Mouse (Mus musculus): Measurements from ENCODE around the gene Zfp827.

Zfp827 gene

DNA sequence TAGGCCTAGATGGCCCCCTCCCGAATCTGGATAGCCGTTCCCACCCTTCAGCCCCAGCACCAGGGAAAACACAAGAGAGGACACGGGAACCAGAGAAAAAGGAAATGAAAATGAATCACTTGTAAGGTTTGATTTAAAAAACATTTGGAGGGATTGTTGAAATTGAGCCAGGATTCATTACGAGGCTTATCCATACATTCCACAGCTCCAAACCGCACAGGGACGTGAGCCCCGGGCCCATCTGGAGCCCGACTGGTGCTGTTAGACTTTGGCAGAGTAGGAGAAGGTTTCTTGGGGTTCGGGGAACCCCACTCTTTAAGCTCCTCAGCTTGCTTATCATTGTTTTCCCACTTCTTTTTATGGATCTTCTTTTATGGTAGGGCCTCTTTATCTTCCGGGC lies 76.9 kb downstream of the Zfp827 start:
- in situ Hi-C loops (cut with MboI, MseI) = no loop called here

DNA sequence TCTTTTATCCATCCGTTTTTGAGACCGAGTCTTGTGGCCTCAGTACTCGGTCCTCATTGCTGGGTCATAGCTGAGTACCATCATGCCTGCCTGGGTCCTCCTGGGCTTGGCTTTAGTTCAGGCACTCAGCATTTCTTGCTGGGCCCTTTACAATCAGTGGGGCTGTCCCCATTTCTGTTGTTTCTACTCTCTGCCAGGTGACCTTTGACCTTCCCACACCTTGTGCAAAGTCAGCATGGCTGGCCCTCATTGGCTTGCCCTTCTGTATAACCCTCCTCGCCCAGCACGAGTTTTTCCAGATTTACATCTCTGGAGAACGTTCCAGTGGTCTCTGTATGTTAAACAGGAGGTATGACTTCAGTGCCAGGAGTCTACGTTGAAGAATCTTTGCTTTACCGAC lies 83.2 kb downstream of the Zfp827 start:
- in situ Hi-C loops (cut with MboI, MseI) = no loop called here

DNA sequence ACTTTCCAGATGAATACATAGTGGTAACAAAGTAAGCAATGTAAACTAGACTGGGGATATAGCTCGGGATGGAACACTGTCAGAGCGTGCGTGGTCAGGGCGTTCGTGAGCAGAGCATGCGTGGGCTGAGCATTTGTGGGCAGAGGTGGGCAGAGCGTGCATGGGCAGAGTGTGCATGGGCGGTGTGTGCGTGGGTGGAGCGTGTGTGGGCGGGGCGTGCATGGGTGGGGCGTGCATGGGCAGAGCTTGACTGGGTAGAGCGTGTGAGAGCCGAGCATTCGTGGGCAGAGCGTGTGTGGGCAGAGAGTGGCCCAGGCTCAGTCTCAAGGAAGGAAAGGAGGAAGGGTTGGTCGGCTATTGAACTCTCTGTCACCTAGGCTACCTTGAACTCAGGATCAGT lies 84.2 kb downstream of the Zfp827 start:
- in situ Hi-C loops (cut with MboI, MseI) = no loop called here

DNA sequence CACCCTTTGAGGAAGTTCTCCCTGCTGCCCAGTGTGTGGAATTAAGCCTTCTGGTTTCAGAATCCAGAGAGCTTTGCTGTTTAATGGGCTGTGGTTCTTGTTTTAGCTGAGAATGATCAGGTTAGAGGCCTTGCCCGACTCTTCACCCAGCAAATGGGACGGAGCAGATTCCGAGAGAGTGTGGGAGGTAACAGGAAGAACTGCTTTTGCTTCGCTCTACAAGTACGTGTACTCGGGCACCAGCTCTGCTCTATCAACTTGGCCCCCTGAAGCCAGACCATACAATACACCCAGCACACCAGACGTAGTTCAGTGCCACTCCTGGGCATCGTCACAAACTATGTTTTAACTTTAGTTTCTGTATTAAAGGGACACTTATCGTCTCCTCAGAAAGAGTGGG lies 85.3 kb downstream of the Zfp827 start:
- in situ Hi-C loops (cut with MboI, MseI) = no loop called here

DNA sequence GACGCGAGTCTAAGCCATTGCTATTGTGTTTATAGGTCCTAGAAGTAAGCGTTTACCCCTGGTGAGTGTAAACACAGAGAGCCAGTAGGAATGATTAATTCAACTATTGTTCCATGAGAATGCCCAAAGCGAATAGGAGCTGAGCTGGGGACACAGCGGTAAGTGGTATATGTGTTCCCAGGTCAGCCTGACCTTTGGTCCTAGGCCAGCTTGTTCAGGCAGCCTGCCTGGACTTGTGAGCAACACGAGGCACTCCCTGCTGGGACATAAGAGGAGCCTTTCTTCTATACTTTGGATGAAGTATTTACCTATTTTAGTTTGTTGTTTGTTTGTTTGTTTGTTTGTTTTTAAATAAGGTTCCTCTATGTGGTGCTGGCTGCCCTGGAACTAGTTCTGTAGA lies 86.3 kb downstream of the Zfp827 start:
- in situ Hi-C loops (cut with MboI, MseI) = no loop called here

DNA sequence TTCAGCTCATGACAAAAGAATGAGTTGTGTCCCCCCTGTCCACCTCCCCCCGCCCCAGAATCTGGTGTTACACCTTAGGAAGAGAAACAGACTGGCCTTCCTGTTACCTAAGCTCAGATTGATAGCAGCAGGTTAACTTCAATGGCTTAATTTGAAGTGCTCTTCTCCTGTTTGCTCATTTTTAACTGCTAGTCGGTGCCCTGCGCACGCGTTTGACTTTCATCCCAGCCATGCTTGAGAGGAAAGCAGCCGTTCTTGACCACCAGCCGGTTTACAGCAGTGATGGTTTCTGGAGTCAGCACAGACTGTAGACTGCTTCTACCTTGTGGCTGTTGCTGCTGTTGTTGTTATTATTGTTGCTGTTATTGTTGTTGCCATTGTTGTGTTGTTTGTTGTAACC lies 88.2 kb downstream of the Zfp827 start:
- in situ Hi-C loops (cut with MboI, MseI) = no loop called here

DNA sequence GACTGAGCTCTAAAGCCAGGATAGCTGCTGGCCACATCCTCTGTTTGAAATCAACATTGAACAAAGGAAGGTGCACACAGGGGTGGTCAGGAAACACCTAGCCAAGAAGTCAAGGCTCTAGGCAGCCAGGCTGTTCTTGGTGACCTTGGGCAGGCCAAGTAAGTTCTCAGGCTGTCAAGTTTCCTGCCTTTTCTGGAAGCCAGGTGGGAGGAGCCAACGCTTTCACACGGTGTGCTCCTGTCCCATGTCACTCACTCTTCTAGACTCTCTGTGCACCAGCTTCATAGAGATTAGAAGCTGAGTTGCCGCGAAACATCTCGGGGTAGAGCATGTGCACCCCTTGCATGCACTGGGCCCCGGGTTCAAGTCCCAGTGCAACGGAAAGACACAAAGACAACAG lies 89.5 kb downstream of the Zfp827 start:
- in situ Hi-C loops (cut with MboI, MseI) = no loop called here

DNA sequence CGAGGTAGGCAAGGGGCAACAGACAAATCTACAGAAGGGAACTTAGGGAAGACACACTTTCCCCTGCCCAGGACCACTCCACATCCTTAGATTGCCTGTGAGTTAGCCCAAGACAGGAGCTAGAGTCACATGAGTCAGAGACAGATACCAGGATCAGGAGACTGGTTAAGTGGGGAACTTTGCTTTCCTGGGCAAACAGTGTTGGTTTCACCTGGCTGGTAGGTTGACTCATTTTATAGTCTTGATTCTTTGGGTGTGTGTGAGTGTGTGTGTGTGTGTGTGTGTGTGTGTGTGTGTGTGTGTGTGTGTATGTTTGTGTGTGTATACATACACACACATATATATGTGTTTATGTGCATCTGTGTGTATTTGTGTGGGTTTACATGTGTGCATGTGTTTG lies 93.4 kb downstream of the Zfp827 start:
- in situ Hi-C loops (cut with MboI, MseI) = loop anchor here (10.0 kb wide), 1 partner anchor 933 kb away; the partner anchor contains the start of gene Hhip

DNA sequence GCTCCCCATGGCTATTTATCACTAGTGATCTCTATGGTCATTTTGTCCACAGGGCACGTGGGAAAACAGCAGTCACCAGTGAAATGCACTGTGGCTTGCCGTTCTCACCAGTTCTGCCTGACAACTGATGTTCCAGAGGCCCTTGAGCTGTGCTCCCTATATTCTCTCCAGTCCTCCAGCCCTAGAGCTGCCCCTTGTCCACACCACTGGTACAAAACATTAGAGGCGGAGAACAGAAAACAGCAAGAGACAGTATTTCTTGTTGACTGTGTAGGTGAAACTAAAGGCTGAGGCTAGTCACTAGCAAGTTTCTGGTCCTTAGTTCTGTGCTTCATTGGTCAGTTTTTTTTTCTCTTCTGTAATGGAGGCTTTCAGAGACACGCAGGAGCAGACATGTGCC lies 96.0 kb downstream of the Zfp827 start:
- in situ Hi-C loops (cut with MboI, MseI) = loop anchor here (10.0 kb wide), 1 partner anchor 931 kb away; the partner anchor contains the start of gene Hhip

DNA sequence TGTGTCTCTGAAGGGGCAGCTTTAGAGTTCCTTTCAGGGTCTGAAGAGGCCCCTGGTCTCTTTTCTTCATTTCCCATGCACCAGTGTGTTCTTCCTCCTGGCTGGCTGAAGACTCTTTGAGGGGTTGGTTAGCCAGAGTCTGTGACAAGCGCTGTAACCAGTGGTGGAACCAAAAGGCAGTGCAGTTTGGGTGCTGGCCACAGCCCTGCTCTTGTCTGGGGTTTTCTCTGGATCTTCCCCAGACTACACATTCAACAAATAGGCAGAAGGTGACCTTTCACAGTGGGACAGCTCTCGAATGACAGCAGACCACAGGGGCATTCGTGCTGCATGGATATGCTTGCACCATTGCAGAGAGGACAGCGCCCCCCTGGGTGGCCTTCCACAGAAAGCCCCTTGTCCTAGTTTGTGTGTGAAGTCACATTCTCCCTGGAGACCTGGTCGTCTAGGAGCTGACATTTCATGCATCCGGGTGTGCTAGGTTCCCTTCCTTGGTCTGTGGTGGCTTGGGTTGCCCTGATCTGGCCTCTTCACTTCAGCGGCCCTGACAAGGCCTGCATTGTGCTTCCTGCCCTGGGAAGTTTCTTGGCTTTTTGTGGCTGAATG lies 99.1 kb downstream of the Zfp827 start:
- in situ Hi-C loops (cut with MboI, MseI) = loop anchor here (10.0 kb wide), 1 partner anchor 927 kb away; the partner anchor contains the start of gene Hhip

DNA sequence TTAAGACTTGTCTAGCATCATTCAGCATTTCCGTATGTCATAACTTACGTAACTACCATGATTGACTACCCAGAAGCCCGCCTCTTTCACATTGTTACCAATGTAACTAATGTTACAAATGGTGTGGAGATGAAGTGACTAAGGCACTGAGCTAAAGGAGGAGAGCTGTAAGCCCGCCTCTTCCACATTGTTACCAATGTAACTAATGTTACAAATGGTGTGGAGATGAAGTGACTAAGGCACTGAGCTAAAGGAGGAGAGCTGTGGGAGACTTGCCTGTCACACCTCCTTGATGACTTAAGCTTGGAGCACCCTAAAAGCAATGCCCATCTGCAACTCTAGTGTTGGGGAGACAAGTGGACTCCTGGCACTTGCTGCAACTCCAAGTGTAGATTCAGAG lies 100.3 kb downstream of the Zfp827 start:
- in situ Hi-C loops (cut with MboI, MseI) = loop anchor here (10.0 kb wide), 1 partner anchor 926 kb away; the partner anchor contains the start of gene Hhip

DNA sequence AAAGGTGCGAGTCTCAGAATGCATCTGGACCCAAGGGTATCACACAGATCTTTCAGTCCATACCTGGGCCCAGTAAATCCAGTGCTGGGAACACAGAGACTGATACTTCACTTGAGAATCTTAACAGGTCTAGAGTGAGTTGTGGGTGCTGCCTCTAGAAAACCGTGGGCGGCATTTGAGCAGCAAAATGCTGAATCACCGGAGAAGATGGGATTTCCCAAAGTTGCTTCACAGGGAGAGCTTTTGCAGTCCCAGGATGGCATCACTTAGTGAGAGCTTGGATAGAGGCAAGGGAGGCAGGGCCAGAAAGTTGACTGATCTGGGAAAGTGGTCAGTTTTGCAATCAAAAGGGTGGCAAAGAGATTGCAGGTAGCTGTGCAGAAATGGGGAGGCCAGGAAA lies 111.4 kb downstream of the Zfp827 start:
- in situ Hi-C loops (cut with MboI, MseI) = no loop called here

DNA sequence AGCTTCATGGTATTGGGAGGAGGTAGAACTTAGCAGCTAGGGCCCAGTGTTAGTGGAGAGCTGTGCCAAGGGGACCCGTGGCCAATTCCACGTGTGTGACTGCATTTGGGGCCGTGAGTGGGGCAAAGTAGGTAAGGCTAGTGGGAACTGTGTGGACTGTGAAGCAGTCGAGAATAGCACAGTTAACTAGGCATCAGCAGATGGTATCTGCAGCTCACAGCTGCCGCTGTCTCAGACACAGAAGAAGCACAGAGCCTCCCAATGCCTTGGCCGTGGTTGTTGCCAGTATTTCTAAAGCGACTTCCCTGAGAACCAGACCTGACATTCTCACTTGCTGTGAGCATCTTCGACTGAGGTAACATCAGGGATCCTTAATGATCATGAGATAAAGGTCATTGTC lies 112.7 kb downstream of the Zfp827 start:
- in situ Hi-C loops (cut with MboI, MseI) = no loop called here

DNA sequence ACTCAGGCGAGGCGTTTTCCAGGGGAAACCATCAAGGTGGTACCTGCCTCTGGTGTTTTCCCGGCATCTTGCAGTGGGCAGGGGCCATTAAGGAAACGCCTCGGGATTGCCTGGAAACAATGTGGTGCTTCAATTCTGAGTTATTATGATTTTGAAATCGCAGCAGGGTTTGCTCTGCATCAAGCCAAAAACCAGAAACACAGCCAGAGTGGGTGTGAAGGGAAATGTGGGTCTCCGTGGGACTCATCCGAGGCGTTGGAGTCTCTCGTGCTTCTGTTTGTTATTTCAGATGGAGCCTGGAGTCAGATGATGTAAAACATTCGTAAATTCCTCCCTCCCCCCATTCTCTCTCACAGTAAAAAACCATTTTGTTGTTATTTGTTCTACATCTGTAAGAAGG lies 113.4 kb downstream of the Zfp827 start:
- in situ Hi-C loops (cut with MboI, MseI) = no loop called here

DNA sequence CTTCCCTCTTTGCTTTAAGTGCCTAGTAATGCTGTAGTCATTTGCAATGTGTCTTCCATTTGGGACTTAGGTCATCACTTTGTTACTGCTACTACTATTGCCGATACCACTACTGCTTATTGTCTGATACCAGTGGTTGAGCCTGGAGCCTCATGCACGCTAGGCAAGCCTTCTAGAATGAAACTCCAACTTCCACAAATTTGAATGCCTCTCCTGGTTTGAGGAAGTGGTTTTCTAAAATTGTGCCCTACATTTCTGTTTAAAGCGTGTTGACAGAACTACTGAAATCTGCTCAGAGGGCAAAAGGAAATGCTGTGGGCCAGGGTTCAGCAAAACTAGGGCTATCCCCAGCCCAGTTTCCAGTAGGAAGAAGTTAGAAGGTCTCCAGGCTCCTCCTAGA lies 115.5 kb downstream of the Zfp827 start:
- in situ Hi-C loops (cut with MboI, MseI) = no loop called here

DNA sequence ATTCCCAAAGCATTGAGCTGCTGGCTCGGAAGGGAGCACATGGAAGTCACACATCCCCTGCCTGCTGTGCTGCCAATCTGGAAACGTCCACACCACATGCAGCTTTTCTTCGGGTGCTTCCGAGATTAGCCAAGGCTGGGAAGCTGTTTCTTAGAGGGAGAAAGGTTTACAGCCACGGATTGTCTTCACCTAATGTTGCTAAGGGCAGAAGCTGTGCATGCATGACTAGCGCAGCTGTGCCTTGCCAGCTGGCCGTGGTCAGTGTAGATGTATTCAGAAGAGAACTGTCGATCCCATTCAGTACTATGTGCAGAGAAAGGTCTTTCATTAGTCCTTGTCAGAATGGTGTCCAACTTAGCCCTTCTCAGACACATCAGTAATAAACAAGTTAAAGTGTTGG lies 117.0 kb downstream of the Zfp827 start:
- in situ Hi-C loops (cut with MboI, MseI) = no loop called here

DNA sequence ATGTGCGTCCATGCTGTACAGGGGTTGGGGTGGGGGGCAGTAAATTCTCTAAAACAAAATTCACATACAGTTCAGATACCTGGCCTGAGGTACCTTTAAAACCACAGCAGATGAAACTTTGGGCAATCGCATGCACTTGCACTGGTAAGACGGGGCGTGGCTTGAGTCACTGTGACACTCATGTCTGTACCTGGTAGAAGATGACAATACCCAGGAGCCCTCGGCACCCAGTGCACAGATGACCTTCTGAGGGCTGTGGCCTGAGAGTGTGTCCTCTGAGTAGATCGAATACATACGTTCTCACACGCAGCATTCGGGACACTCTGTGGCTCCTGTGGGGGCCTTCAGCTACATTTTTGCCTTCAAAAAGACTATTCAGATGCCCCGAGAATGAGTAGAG lies 117.4 kb downstream of the Zfp827 start:
- in situ Hi-C loops (cut with MboI, MseI) = no loop called here

DNA sequence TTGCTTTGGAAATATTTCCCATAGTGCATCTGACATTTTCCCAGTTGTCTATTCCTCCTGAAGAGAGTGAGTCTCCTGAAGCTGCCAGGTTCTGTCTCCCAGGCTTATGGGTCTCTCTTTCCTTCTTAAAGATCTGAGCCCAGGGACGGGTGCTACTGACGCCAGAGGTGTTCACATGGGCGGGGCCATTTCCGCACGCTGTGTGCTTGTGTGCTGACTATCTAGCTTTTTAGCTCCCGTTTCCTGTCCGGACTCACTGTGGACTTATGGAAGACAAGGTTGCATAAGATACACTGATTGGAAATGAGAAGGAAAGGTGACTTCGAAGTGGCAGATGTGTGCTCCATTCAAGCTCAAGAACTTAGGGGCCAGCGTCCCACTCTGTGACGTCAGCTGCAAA lies 120.6 kb downstream of the Zfp827 start:
- in situ Hi-C loops (cut with MboI, MseI) = no loop called here

DNA sequence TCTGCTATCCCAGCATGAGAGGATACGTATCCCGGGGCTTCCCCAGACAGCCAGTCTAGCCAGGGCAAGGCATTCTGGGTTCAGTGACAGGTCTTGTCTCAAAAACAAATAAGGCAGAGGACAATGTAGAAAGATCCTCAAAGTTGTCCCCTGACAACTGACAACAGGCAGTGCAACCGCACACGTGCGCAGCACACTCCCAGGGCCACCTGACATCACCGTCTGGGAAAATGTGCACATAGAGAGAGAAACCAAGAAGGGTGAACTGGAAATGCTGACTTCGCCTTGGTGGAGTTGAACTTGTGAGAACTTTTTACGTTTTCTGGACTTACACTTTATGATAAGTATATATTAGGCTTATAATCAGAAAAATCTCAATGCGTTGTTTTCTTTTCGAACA lies 121.6 kb downstream of the Zfp827 start:
- in situ Hi-C loops (cut with MboI, MseI) = no loop called here

DNA sequence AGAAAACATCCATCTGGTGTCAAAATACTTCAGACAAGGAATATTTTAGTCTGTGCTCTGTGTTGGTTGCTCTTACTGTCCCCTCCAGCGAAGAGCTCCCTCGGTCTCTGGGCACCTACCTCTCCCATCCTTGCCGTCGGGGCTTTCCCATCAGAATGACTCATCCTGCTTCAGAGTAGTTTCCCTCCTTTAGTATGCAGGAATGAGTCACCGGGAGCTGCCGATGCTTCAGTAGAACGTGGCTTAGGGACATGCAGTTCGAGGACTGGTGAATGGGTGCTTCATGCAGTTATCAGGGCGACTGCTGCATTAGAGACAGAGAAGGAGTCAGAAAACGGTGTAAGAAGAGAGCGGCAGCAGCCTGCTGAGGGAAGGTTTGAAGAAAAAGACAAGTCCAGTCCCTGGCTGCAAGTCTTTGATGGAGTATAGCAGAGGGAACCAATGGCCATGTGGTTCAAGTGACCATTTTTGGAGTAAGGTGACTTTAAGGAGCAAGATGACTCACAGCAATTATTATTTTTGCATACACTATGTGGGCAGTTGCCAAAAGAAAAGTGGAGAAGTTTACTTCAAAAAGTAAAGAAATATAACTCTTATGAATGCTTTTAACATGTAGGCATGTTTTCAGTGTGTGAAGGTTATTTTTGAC lies 122.4 kb downstream of the Zfp827 start:
- in situ Hi-C loops (cut with MboI, MseI) = no loop called here

DNA sequence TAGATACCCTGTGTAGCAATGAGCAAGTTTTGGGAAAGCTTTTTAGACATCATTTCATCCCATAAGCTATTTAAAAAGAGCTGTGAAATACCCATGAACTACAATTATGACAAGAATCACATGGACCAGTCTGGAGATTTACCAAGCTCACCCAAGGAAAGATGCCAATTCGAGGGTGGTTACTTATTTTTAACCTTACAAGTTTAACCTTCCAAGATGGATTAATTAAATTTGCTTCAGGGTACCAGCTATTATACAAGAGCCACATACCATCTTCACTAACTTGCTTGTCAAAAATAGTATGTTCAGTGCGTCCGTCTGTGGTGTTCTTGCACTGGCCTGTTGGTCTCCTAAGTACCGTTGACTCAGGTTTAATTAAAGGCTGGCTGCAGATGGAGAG lies 123.4 kb downstream of the Zfp827 start:
- in situ Hi-C loops (cut with MboI, MseI) = no loop called here

DNA sequence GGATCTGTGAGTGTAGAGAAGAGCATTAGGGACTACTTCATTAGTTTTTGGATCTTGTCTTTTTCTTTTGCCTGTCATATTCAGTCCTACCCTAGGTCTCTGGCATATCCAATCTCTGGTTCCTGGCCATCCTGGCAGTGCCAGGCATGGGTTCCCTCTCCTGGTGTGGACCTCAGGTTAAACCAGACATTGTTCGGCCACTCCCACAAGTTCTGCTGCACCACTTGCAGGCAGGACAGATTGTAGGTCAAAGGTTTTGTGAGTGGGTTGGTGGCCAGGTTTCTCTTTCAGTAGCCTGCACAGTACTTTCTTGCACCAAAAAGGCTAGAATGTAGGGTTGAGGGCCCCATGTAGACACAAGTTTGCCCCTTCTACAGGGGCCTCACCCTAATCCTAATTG lies 125.0 kb downstream of the Zfp827 start:
- in situ Hi-C loops (cut with MboI, MseI) = no loop called here

DNA sequence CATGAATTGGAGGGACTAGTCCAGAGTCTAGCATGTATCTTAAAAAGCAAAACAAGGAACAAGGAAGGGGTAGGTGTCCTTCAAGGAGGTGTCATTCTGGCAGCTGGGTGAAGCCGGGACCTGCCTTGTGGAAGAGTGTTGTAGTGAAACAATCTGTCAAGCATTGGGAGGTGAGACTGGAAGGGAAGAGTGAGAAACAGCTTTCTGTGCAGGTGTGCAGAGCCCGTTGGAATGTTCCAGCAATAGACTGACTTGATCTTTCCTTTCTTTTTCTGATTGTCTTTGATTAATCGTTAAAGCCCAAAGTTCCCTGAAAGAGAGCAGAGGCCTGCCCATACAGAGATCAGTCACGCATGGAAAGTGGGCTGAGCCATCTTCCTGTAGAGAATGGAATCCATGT lies 125.4 kb downstream of the Zfp827 start:
- in situ Hi-C loops (cut with MboI, MseI) = no loop called here
